Mouse (Mus musculus) intestine, postnatal 0 days (tissue): ENCODE data around the gene Rptor. TPM values are rescaled to one million over a fixed set of nuclear protein-coding genes. Genes with fewer than 3 reads are reported as not detected.
A peak's percentile ranks its signal among the peaks of the same experiment; 100 is the strongest.

Experiments used
- ATAC-seq: fragments of 200-750 bp; cut with Nextera tagmentation; 2 replicates; pipeline ENCODE4 v1.8.0; 2017; ENCODE audit warnings: mild to moderate bottlenecking, moderate TSS enrichment, moderate library complexity
- H3K27ac ChIP-seq: fragments of 300-500 bp; sonication (generic); 2 replicates; pipeline ENCODE4 v1.5.1; 2014; ENCODE audit warnings: mild to moderate bottlenecking, low read depth, low read length, moderate library complexity
- H3K27me3 ChIP-seq: fragments of 300-500 bp; sonication (generic); replicated peaks from 2 replicates; pipeline ENCODE4 v1.6.1; 2014; ENCODE audit warnings: low read length, mixed read lengths; ENCODE audit not compliant: control insufficient read depth, insufficient read depth
- H3K36me3 ChIP-seq: fragments of 300-500 bp; sonication (generic); 2 replicates; pipeline ENCODE4 v1.6.1; 2014; ENCODE audit warnings: mild to moderate bottlenecking, moderate library complexity; ENCODE audit not compliant: control insufficient read depth, insufficient read depth
- H3K4me1 ChIP-seq: fragments of 300-500 bp; sonication (generic); replicated peaks from 2 replicates; pipeline ENCODE4 v1.6.1; 2014; ENCODE audit warnings: antibody characterized with exemption, low read length, mixed read lengths; ENCODE audit not compliant: control insufficient read depth, insufficient read depth
- H3K4me2 ChIP-seq: fragments of 300-500 bp; sonication (generic); replicated peaks from 2 replicates; pipeline ENCODE4 v1.6.1; 2014; ENCODE audit warnings: low read depth, mild to moderate bottlenecking, moderate library complexity
- H3K4me3 ChIP-seq: fragments of 300-500 bp; sonication (generic); 2 replicates; pipeline ENCODE4 v1.5.1; 2014; ENCODE audit warnings: low read depth, low read length
- H3K9ac ChIP-seq: fragments of 300-500 bp; sonication (generic); 2 replicates; pipeline ENCODE4 v1.6.1; 2014; ENCODE audit warnings: mild to moderate bottlenecking, low read depth, low read length
- H3K9me3 ChIP-seq: fragments of 300-500 bp; sonication (generic); 2 replicates; pipeline ENCODE4 v1.6.1; 2016; ENCODE audit warnings: mixed run types; ENCODE audit not compliant: control insufficient read depth
- CTCF ChIP-seq: sonication (generic); IDR thresholded peaks from 2 replicates; pipeline ENCODE4 v1.5.1; 2016; ENCODE audit warnings: low read depth, mild to moderate bottlenecking, control low read depth, antibody characterized with exemption, moderate library complexity
- WGBS: fragments of 180-500 bp; shearing (Covaris S2); extraction: QIAGEN DNeasy Blood & Tissue Kit; methylation state at CpG from one replicate; pipeline ENCODE4 v1.1.7; 2014; 5-methylcytosine and 5-hydroxymethylcytosine counted together
- polyA plus RNA-seq: library from polyadenylated mRNA; unstranded; fragments of >200 nt; fragmentation: Nextera tagmentation; extraction: Ambion mirVana; gene quantifications from 2 replicates; pipeline ENCODE4 v1.2.1, GENCODE M21; 2015

Gene Rptor
- polyA plus RNA-seq, 1 experiment from 2014 or later: 5.1 TPM

- whole genome bisulfite sequencing: 80% methylated on average over 3 of the region's 3 CpGs
- no peak overlapping the region for H3K4me2 ChIP-seq
- no peak for TF ChIP-seq CTCF
These were observed 9.5 kb downstream of the Rptor start for GRCm38 (mm10) chr11:119612179-119612578.

GRCm38 (mm10) chr11:119615087-119615486, 12.4 kb downstream of the Rptor start:
- WGBS: 86% methylated on average over 7 of the region's 7 CpGs
- TF ChIP-seq CTCF: no peak

More at GRCm38 (mm10) chr11:119612179-119612578, 9.5 kb downstream of the Rptor start:
- H3K36me3 ChIP-seq: peaks cover 4% of the 10 kb centered on the region; the same call in 1 of the 2 replicates
- no peak overlapping the region for H3K9ac ChIP-seq
- no peaks in the 10 kb centered on the region for H3K9me3 ChIP-seq
- H3K27ac ChIP-seq: no peak overlapping the region
- H3K4me3 ChIP-seq: no peak overlapping the region
- no peak for ATAC-seq
- H3K27me3 ChIP-seq: no peaks in the 10 kb centered on the region
- no peaks in the 10 kb centered on the region for H3K4me1 ChIP-seq

GRCm38 (mm10) chr11:119618763-119619162, 16.1 kb downstream of the Rptor start:
- H3K9ac ChIP-seq: no peak overlapping the region
- H3K4me3 ChIP-seq: no peak overlapping the region
- H3K36me3 ChIP-seq: no peaks in the 10 kb centered on the region
- 50% methylated on average over 5 of the region's 5 CpGs for WGBS
- peak; percentile 72 for TF ChIP-seq CTCF
- H3K9me3 ChIP-seq: no peaks in the 10 kb centered on the region
- no peak for ATAC-seq
- H3K4me1 ChIP-seq: no peaks in the 10 kb centered on the region
- no peak overlapping the region for H3K4me2 ChIP-seq
- H3K27me3 ChIP-seq: no peaks in the 10 kb centered on the region
- H3K27ac ChIP-seq: no peak overlapping the region

More at GRCm38 (mm10) chr11:119615087-119615486, 12.4 kb downstream of the Rptor start:
- Histone ChIP-seq H3K9ac (no peak overlapping the region), H3K9me3 (no peaks in the 10 kb centered on the region), H3K4me1 (no peaks in the 10 kb centered on the region), H3K4me3 (no peak overlapping the region), H3K36me3 (no peaks in the 10 kb centered on the region), H3K27ac (no peak overlapping the region), H3K27me3 (no peaks in the 10 kb centered on the region), H3K4me2 (no peak overlapping the region)
- ATAC-seq: no peak

GRCm38 (mm10) chr11:119621266-119621665, 18.6 kb downstream of the Rptor start:
- no peaks in the 10 kb centered on the region for H3K4me1 ChIP-seq
- H3K27me3 ChIP-seq: no peaks in the 10 kb centered on the region
- 73% methylated on average over 3 of the region's 3 CpGs for WGBS
- H3K27ac ChIP-seq: no peak overlapping the region
- no peaks in the 10 kb centered on the region for H3K9me3 ChIP-seq
- TF ChIP-seq CTCF: no peak
- H3K4me2 ChIP-seq: no peak overlapping the region
- H3K9ac ChIP-seq: no peak overlapping the region
- no peak for ATAC-seq
- no peaks in the 10 kb centered on the region for H3K36me3 ChIP-seq
- H3K4me3 ChIP-seq: no peak overlapping the region

GRCm38 (mm10) chr11:119623800-119624199, 21.1 kb downstream of the Rptor start:
- ATAC-seq: no peak
- Histone ChIP-seq H3K27ac (no peak overlapping the region), H3K4me2 (no peak overlapping the region), H3K4me1 (no peaks in the 10 kb centered on the region), H3K9me3 (no peaks in the 10 kb centered on the region), H3K36me3 (no peaks in the 10 kb centered on the region), H3K9ac (no peak overlapping the region), H3K4me3 (no peak overlapping the region), H3K27me3 (no peaks in the 10 kb centered on the region)
- 81% methylated on average over 8 of the region's 8 CpGs for WGBS
- no peak for TF ChIP-seq CTCF

GRCm38 (mm10) chr11:119624401-119624800, 21.7 kb downstream of the Rptor start:
- ATAC-seq: no peak

GRCm38 (mm10) chr11:119624955-119625354, 22.2 kb downstream of the Rptor start:
- no peak for ATAC-seq
- Histone ChIP-seq H3K9me3 (no peaks in the 10 kb centered on the region), H3K4me1 (no peaks in the 10 kb centered on the region), H3K36me3 (no peaks in the 10 kb centered on the region), H3K4me2 (no peak overlapping the region), H3K27me3 (no peaks in the 10 kb centered on the region), H3K4me3 (no peak overlapping the region), H3K27ac (no peak overlapping the region), H3K9ac (no peak overlapping the region)
- 57% methylated on average over 3 of the region's 3 CpGs for WGBS
- no peak for TF ChIP-seq CTCF

More at GRCm38 (mm10) chr11:119624401-119624800, 21.7 kb downstream of the Rptor start:
- TF ChIP-seq CTCF: no peak
- H3K9me3 ChIP-seq: no peaks in the 10 kb centered on the region
- H3K27ac ChIP-seq: no peak overlapping the region
- no peak overlapping the region for H3K4me3 ChIP-seq
- no peaks in the 10 kb centered on the region for H3K4me1 ChIP-seq
- 56% methylated on average over 4 of the region's 4 CpGs for WGBS
- no peaks in the 10 kb centered on the region for H3K36me3 ChIP-seq
- H3K9ac ChIP-seq: no peak overlapping the region
- no peak overlapping the region for H3K4me2 ChIP-seq
- no peaks in the 10 kb centered on the region for H3K27me3 ChIP-seq
